Mouse (Mus musculus): ENCODE results near the gene Ffar4. TPM values are rescaled to one million over a fixed set of nuclear protein-coding genes. Genes with fewer than 3 reads are reported as not detected.

The Ffar4 gene
- polyA plus RNA-seq, 1 experiment, result 21.8 TPM

- Histone ChIP-seq H3K4me3 (replicated peaks; ENCODE audit: extremely low read depth, low read depth, low read length) (no peak overlapping the region), H3K4me1 (ENCODE audit: control insufficient read depth, insufficient read depth, low read length) (no peaks in the 10 kb centered on the region)
- TF ChIP-seq POLR2A (IDR thresholded peaks at IDR 0.05; ENCODE audit: borderline replicate concordance, extremely low read depth, low read depth, low read length) (no peak), CTCF (IDR thresholded peaks at IDR 0.05; ENCODE audit: insufficient read depth, low read length) (no peak)
- DNase-seq, result no peak
- 93% methylated on average over 3 of the region's 3 CpGs for WGBS
These were observed 33.7 kb upstream of the Ffar4 start for GRCm38 (mm10) chr19:38063201-38063600.

GRCm38 (mm10) chr19:38064051-38064450 lies 32.8 kb upstream of the Ffar4 start:
- no peaks in the 10 kb centered on the region for H3K4me1 ChIP-seq (ENCODE audit: control insufficient read depth, insufficient read depth, low read length)
- TF ChIP-seq CTCF (IDR thresholded peaks at IDR 0.05; ENCODE audit: insufficient read depth, low read length) (no peak), POLR2A (IDR thresholded peaks at IDR 0.05; ENCODE audit: borderline replicate concordance, extremely low read depth, low read depth, low read length) (no peak)
- no peak for DNase-seq
- WGBS, result 97% methylated on average over 1 of the region's 1 CpGs
- H3K4me3 ChIP-seq (replicated peaks; ENCODE audit: extremely low read depth, low read depth, low read length), result no peak overlapping the region

GRCm38 (mm10) chr19:38073226-38073625 lies 23.6 kb upstream of the Ffar4 start:
- no peak for DNase-seq
- WGBS, result 92% methylated on average over 5 of the region's 5 CpGs
- Histone ChIP-seq H3K4me1 (ENCODE audit: control insufficient read depth, insufficient read depth, low read length) (no peaks in the 10 kb centered on the region), H3K4me3 (replicated peaks; ENCODE audit: extremely low read depth, low read depth, low read length) (no peak overlapping the region)
- TF ChIP-seq CTCF (IDR thresholded peaks at IDR 0.05; ENCODE audit: insufficient read depth, low read length) (no peak), POLR2A (IDR thresholded peaks at IDR 0.05; ENCODE audit: borderline replicate concordance, extremely low read depth, low read depth, low read length) (no peak)

DNA sequence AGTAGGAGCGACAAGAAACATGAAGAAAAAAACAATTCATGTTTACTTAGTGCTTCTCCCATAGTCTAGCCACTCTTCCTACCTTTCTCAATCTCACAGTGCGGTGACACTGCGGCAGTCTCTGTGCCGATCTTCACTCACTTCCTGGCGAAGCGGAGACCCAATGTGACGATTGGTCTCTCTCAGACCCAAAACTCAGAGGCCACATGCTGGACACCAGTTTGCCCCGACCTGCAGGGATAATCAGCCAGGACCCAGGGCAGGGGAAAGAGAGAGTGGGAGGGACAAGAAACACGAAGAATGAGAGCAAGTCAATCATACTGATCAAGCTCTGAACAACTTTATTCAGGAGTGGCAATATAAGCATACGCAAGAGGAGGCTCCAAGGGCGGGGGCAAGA lies 21.8 kb upstream of the Ffar4 start:
- H3K4me1 ChIP-seq (ENCODE audit: control insufficient read depth, insufficient read depth, low read length), result no peaks in the 10 kb centered on the region
- no peak for DNase-seq
- 84% methylated on average over 11 of the region's 11 CpGs for WGBS
- no peak for TF ChIP-seq CTCF (IDR thresholded peaks at IDR 0.05; ENCODE audit: insufficient read depth, low read length)
- no peak for TF ChIP-seq POLR2A (IDR thresholded peaks at IDR 0.05; ENCODE audit: borderline replicate concordance, extremely low read depth, low read depth, low read length)
- H3K4me3 ChIP-seq (replicated peaks; ENCODE audit: extremely low read depth, low read depth, low read length), result no peak overlapping the region

DNA sequence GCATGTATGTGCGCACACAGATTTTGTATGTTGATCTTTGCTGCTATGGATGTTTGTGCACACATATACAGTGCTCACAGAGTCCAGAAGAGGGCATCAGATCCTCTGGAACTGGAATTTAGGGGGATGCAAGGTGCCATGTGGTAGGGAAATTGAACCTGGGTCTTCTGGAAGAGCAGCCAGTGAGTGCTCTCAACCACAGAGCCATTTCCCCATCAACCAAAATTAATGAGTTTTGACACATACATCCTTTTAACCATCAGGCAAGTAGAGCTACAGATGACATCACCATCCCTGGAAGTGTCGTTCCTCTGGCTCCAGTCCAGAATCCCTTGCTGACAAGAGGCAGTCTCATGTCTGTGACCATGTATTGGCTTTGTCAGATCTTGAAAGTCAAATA lies 20.6 kb upstream of the Ffar4 start:
- no peak for DNase-seq
- WGBS, result 52% methylated on average over 2 of the region's 2 CpGs
- TF ChIP-seq CTCF (IDR thresholded peaks at IDR 0.05; ENCODE audit: insufficient read depth, low read length) (no peak), POLR2A (IDR thresholded peaks at IDR 0.05; ENCODE audit: borderline replicate concordance, extremely low read depth, low read depth, low read length) (no peak)
- no peak overlapping the region for H3K4me3 ChIP-seq (replicated peaks; ENCODE audit: extremely low read depth, low read depth, low read length)
- no peaks in the 10 kb centered on the region for H3K4me1 ChIP-seq (ENCODE audit: control insufficient read depth, insufficient read depth, low read length)

DNA sequence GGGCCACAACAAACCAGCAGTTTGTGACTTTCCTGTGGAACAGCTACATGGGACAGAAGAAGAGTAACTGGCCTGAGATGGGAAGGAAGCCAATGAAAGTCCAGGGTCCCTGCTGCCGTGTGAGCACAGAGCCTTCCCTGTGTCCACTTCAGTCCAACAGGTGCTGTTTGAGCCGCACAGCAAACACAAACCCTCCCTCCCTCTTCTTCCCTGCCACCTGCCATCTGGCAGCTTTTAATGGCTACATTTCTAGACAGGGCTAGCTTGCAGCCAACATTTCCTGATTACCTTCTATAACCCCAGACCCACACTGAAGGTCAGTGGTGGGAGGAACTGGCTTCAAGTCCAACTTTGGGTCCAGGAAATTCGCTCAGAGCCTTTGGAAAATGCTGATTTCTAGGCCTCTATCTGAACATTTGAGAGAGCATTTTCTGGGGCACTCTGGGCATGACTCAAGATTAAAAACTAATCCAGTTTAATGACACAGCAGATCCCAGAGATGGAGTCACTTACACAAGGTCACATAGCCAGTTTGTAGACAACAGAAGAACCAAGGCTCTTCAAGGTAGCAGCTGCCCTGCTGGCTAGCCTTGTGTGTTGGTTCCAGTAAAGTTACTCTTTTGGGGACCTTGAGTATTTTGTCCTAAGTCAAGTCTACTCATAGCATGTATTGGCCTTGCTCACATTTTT lies 18.9 kb upstream of the Ffar4 start:
- 54% methylated on average over 3 of the region's 3 CpGs for WGBS
- no peak for DNase-seq
- no peaks in the 10 kb centered on the region for H3K4me1 ChIP-seq (ENCODE audit: control insufficient read depth, insufficient read depth, low read length)
- no peak for TF ChIP-seq POLR2A (IDR thresholded peaks at IDR 0.05; ENCODE audit: borderline replicate concordance, extremely low read depth, low read depth, low read length)
- no peak for TF ChIP-seq CTCF (IDR thresholded peaks at IDR 0.05; ENCODE audit: insufficient read depth, low read length)
- no peak overlapping the region for H3K4me3 ChIP-seq (replicated peaks; ENCODE audit: extremely low read depth, low read depth, low read length)

DNA sequence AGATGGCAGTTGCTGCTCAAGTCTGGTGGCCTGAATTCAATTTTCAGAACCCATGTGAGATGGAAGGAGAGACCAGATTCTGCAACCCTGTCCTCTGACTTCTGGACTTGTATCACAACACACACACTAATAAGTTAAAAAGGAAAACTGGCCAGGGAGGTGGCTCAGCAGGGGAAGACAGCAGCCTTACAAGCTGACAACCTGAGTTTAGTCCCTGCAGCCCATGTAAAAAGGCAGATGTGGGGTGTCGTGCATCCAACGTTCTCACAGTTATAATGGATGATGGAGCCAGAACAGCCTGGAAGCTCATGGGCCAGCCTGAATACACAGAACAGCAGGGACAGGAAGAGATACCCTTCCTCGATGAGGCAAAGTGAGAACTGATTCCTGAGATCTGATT lies 15.5 kb upstream of the Ffar4 start:
- H3K4me3 ChIP-seq (replicated peaks; ENCODE audit: extremely low read depth, low read depth, low read length), result no peak overlapping the region
- H3K4me1 ChIP-seq (ENCODE audit: control insufficient read depth, insufficient read depth, low read length), result no peaks in the 10 kb centered on the region
- no peak for TF ChIP-seq POLR2A (IDR thresholded peaks at IDR 0.05; ENCODE audit: borderline replicate concordance, extremely low read depth, low read depth, low read length)
- TF ChIP-seq CTCF (IDR thresholded peaks at IDR 0.05; ENCODE audit: insufficient read depth, low read length), result no peak
- 54% methylated on average over 3 of the region's 3 CpGs for WGBS
- no peak for DNase-seq

- whole genome bisulfite sequencing, result 41% methylated on average over 5 of the region's 5 CpGs
- no peak for TF ChIP-seq CTCF (IDR thresholded peaks at IDR 0.05; ENCODE audit: insufficient read depth, low read length)
- TF ChIP-seq POLR2A (IDR thresholded peaks at IDR 0.05; ENCODE audit: borderline replicate concordance, extremely low read depth, low read depth, low read length), result no peak
- Histone ChIP-seq H3K4me1 (ENCODE audit: control insufficient read depth, insufficient read depth, low read length) (no peaks in the 10 kb centered on the region), H3K4me3 (replicated peaks; ENCODE audit: extremely low read depth, low read depth, low read length) (no peak overlapping the region)
- DNase-seq, result no peak
These were observed 13.8 kb upstream of the Ffar4 start for GRCm38 (mm10) chr19:38082931-38083525.

DNA sequence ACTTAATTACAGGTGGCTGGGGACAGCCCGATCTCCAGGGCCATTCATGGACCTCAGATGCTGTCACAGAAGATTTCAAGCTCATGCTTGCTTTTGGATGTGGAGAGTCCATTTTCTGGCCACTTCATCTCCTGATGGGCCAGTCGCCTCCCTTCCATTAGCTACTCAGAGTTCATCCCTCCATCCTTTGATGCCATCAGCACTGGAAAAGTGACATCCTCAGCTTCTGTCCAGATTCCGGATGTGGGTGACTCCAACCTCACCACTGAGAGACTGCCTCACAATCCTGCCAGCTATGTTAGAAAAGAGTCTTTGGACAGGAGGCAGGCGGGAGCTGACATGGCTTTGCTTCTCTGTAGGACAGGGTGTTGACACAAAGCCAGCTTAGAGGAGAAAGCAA lies 11.0 kb upstream of the Ffar4 start:
- WGBS, result 81% methylated on average over 4 of the region's 4 CpGs
- DNase-seq, result no peak

GRCm38 (mm10) chr19:38086948-38087551 lies 9.8 kb upstream of the Ffar4 start:
- no peaks in the 10 kb centered on the region for H3K4me1 ChIP-seq (ENCODE audit: control insufficient read depth, insufficient read depth, low read length)
- TF ChIP-seq POLR2A (IDR thresholded peaks at IDR 0.05; ENCODE audit: borderline replicate concordance, extremely low read depth, low read depth, low read length) (no peak), CTCF (IDR thresholded peaks at IDR 0.05; ENCODE audit: insufficient read depth, low read length) (peak; percentile 37; the same call in 1 of the 2 replicates)
- no peak overlapping the region for H3K4me3 ChIP-seq (replicated peaks; ENCODE audit: extremely low read depth, low read depth, low read length)
- 39% methylated on average over 11 of the region's 11 CpGs for WGBS
- no peak for DNase-seq

More for the DNA sequence above, 11.0 kb upstream of the Ffar4 start:
- no peaks in the 10 kb centered on the region for H3K4me1 ChIP-seq (ENCODE audit: control insufficient read depth, insufficient read depth, low read length)
- H3K4me3 ChIP-seq (replicated peaks; ENCODE audit: extremely low read depth, low read depth, low read length), result no peak overlapping the region
- no peak for TF ChIP-seq POLR2A (IDR thresholded peaks at IDR 0.05; ENCODE audit: borderline replicate concordance, extremely low read depth, low read depth, low read length)
- TF ChIP-seq CTCF (IDR thresholded peaks at IDR 0.05; ENCODE audit: insufficient read depth, low read length), result no peak

Measured in lung, adult 2 months (tissue).